Mouse (Mus musculus): Measurements from ENCODE around the gene Hist1h3d.
"Not testable (repeated sequence)": the region's sequence is repeated elsewhere in the genome, so short reads cannot be mapped to it uniquely, and the experiment has no call there.

Hist1h3d gene

DNA sequence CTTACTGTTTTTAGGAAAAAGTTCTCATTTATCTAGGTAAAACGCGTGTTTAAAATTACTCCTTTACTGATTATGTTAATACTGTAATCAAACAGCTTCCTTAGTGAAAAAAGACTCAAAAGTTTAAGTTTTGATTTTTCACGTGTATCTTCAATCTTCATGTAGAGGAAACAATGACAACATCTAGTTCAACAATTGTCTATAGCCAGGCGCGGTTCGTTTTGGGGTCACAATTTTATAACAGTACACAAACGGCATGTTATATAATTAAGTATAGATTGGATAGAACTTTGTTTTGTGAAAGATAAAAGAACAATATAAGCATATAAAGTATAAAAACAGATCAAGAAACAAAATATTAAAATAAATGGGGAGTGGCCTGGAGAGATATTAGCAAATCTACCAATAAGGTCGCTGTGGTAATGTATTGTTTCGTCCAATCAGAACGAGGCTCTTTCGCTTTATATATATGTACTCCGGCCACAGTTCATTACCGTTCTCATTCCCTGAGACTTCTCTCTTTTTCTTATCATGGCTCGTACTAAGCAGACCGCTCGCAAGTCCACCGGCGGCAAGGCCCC is at the start of gene Hist1h3d:
Gene Hist1h3d (plus strand): TSS at position 493 of the 581 bp plus-strand sequence.
- peak in 1 of 2 experiments; percentile 70 for DNase-seq (ENCODE audit: low spot score in 2 of 2)

DNA sequence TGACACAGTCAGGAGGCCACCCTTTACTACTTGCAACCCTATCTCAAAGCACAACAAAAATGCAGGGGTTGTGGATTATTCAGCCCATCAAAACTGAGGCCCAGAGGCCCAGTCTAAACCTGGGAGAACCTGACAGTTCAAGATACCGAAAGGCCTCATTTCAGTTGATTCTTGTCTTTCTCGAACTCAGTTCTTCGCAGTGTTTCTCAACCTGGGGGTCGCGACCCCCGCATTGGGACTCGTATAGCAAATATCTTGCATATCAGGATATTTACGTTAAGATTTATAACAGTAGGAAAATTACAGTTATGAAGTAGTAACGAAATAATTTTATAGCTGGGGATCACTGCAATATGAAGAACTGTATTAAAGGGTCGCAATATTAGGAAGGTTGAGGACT is 49.7 kb upstream of the Hist1h3d start:
- DNase-seq (ENCODE audit: low spot score in 2 of 2) = no peak

DNA sequence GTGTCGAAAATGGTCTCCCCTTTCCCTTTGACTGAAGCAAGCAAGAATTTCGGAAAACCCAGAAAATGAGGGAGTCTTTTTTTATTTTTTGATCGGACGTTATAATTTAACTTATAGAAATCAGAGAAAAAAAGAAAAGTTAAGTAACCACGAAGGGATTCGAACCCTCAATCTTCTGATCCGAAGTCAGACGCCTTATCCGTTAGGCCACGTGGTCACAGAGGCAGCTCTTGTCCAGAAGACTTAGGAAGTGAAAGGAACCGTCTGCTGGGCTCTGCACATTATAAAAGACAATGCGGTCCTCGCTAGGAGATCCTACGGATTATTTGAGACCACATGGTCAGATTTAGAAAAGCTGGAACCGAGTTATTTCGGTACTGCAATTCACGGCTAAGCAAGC is 49.3 kb upstream of the Hist1h3d start:
- DNase-seq (ENCODE audit: low spot score in 2 of 2) = peak; percentile 89

DNA sequence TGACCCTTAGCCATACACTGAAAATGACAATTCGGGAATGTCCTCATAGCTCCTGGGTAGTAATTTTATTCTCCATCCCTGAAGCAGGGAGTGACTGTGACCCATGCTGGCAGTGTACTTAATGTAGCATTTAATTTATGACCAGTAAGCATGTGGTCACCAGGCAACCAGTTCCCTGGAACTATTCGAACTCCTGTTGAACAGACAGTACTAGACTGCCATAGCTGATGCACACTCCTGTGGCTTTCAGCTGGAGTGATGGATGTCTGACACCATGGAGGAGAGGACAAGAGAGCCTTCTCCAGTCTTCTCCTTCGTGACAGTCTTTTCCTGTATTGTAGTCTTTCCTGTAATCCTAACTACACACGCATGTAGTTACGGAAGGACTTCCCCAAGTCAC is 46.6 kb upstream of the Hist1h3d start:
- no peak for DNase-seq (ENCODE audit: low spot score in 2 of 2)

DNA sequence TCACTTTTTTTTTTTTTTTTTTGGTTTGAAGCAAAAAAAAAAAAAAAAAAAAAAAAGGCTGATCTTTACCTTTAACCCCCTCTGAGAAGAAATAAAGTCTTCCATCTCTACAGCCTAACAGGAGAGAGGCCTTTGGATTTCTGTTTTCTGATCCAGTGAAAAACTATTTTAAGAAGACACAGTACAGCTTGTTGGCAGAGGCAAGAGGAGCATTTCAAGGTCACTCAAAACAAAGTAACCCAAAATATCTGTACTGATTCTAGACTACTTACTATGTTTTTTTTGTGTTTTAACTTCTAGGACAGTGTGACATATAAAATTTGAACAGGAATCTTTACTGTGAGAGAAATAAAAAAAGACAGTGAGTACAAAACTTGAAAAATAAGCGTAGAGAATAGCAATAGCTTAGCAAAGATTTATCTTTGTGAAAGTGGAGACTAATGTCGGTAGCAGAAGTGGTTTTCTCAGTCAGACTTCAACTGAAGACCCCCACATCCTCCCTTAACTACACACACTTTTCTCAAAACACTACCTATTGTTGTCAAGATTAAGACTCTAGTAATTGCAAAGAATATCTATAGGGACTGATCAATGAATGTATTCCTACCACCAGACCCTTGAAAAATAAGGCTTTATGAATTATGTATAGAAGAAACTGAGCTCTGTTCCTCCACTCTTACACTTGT is 45.9 kb upstream of the Hist1h3d start:
- no peak for DNase-seq (ENCODE audit: low spot score in 2 of 2)

DNA sequence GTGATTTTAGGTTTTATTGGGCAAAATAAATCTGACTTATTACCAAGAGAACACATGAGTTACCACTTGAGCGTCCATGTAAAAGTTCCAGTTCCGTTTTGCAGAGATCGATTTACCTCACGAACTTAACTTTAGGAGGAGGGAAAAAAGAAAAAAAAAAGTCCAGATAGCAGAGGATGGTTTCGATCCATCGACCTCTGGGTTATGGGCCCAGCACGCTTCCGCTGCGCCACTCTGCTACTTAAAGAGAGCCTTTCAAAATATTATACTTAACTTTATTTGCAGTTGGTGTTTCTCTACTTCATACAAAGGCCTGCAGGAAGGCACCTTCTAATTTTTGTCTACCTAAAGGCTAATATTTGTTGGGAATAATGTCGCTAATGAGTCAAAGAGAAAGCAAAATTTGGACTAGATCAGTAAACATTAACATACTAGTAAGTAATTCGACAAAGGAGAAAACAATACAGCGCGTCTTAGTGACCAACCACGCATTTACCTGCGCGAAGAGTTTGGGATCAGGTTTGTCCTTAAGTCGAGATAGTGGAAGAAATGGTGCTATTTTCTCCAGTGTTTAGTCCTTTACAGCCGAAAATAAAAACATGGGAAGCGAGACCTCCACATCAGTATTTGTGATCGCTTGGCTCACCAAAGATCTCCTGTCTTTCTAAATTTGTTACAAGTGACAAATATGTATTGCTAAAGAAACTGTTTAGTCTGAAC is 45.2 kb upstream of the Hist1h3d start:
- DNase-seq (ENCODE audit: low spot score in 2 of 2) = peak; percentile 79 to 83

DNA sequence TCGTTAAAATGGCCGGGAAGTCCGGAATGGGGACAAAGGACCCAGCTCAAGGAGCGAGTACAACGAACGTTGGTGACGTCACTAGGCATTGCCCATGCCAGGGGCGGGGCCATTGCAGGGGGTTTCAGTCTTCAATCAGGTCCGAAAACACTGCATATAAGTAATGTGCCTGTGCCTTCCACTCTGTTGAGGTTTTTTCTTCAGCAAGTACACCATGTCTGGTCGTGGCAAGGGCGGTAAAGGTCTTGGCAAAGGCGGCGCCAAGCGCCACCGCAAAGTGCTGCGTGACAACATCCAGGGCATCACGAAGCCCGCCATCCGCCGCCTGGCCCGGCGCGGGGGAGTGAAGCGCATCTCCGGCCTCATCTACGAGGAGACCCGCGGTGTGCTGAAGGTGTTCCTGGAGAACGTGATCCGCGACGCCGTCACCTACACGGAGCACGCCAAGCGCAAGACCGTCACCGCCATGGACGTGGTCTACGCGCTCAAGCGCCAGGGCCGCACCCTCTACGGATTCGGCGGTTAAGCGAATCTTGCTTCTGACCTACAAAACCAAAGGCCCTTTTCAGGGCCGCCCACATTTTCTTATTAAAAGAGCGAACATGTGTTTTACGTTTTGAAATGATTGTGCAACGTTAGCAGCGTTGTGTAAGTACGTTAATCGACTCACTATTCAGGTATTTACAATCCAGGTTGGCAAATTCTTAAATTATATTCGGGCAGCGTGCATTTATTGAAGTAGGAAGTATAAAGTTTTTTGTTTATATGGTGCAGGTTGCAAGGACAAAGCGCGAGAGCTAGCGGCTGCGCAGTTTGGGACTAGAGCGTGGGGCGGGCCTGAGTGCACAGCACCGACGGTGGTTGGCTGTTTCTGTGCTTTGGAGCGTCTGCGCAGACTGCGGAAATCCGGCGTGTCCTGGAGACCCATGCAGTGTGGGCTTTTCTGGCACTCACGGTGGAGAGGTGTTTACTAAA is 44.4 kb upstream of the Hist1h3d start, which contains the start of gene Hist1h4h:
Gene Hist1h4h (plus strand): TSS at position 150 of the 975 bp plus-strand sequence.
- peak; percentile 95 to 96 for DNase-seq (ENCODE audit: low spot score in 2 of 2)

DNA sequence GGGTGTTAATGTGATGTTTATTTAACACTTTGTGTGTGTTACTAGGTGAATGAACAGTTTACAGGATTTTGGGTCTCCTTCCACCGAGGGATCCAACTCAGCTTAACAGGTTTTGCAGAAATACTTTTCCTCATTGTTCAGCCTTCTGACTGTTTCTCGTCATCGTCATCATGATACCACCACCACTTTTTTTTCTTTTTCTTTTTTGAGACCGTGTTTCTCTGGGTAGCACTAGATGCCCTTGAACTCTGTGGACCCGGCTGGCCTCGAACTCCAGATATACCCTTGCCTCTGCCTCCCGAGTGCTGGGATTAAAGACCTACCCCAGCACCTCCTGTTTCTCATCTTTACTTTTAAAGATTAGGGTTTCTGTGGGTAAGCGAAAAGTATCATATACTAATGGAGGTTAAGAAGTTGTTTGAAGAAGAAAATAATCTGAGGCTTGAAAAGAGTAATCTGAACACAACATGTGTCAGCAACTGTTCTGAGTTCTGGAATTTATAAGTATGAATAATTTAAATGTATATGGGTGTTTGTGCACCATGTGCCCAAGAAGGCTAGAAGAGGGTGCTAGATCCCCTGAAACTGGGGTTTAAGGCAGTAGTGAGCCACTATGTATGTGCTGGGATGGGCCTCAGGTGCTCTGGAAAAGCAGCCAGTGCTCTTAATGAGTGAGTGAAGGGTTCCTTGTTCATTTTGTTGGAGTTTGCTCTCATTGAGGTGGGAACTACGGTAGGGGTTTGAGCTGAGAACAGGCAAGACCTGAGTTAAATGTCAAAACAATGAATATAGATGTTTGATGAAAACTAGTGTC is 43.1 kb upstream of the Hist1h3d start:
- no peak for DNase-seq (ENCODE audit: low spot score in 2 of 2)

DNA sequence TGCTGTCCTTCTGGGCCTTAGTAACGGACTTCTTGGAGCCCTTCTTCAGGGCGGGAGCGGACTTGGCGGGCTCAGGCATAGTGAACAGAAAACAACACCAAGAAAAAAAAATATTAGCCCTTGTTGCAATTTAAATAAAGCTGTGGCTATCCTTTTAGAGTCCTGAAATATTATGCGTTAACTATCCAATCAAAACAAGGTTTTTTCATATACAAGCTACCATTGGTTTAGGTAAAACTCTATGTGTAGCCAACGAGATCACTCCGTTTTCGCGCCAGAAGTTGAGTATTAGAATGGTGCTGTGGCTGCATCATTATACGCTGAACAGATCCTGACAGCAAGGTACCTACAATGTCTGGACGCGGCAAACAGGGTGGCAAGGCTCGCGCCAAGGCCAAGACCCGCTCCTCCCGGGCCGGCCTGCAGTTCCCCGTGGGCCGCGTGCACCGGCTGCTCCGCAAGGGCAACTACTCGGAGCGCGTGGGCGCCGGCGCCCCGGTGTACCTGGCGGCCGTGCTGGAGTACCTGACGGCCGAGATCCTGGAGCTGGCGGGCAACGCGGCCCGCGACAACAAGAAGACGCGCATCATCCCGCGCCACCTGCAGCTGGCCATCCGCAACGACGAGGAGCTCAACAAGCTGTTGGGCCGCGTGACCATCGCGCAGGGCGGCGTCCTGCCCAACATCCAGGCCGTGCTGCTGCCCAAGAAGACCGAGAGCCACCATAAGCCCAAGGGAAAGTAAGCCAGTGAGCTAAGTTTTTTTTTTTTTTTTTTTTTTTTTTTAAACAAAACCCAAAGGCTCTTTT is 41.8 kb upstream of the Hist1h3d start, which contains the start of gene Hist1h2af:
Gene Hist1h2af (plus strand): TSS at position 347 of the 808 bp plus-strand sequence.
- peak; percentile 31 to 53 for DNase-seq (ENCODE audit: low spot score in 2 of 2)

DNA sequence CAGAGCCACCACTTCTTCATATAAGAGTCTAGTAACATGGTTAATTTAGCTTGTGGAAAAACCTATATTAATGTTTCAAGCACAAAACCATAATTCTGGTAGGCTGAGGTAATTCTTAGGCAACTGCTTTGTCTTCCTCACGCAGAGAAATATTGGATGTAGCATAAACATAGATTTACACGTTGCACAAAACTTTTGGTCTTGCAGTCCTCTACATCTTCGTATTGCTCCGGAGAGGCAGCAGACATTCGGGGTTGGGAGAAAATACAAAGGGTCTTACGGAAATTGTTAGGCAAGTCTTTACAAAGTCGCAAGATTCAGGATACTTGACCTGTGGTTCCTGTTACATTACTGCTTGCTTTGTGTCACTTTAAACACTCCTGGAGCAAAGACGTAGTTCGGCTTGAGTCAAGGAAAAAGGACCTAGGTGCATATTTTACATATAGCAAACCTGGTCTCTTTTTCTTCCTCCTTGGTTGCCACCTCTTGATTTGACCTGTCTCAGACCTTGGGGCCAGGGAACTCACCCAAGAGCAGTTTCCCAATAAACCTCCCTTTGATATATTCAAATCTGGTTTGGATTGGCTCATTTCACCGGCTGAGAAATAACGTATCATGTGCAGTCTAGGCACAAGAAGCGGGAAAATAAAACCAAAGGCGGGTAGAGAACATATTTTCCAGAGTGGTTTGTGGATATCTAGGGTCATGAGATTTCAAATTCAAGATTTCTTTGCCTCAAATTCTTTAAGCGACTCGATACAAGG is 41.0 kb upstream of the Hist1h3d start:
- DNase-seq (ENCODE audit: low spot score in 2 of 2) = no peak

DNA sequence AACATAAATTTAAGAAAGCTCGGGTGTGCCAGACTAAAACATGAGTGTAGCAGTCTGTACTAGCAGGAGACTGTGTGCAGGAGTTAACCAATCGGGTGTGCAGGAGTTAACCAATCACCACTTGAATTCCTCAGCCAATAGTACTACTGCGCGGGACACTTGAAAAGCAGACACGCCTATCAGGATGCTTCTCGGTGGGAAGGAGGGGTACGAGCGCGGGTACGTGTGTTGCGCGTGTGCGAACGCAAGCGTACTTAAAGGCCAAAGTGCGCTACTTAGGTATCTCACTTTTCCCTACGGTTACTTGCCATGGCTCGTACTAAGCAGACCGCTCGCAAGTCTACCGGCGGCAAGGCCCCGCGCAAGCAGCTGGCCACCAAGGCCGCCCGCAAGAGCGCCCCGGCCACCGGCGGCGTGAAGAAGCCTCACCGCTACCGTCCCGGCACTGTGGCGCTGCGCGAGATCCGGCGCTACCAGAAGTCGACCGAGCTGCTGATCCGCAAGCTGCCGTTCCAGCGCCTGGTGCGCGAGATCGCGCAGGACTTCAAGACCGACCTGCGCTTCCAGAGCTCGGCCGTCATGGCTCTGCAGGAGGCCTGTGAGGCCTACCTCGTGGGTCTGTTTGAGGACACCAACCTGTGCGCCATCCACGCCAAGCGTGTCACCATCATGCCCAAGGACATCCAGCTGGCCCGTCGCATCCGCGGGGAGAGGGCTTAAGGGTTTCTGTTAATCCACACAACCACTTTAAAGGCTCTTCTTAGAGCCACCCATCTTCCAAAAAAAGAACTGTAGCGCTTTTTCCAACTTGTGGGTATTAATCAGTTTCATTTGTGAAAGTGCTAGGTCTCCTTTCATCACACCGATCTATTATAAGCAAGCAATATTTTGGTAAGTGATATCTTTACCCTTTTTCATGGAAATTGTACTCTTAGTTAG is 40.2 kb upstream of the Hist1h3d start, which contains the start of gene Hist1h3g:
Gene Hist1h3g (plus strand): TSS at position 286 of the 939 bp plus-strand sequence.
- DNase-seq (ENCODE audit: low spot score in 2 of 2) = peak; percentile 74 to 81

DNA sequence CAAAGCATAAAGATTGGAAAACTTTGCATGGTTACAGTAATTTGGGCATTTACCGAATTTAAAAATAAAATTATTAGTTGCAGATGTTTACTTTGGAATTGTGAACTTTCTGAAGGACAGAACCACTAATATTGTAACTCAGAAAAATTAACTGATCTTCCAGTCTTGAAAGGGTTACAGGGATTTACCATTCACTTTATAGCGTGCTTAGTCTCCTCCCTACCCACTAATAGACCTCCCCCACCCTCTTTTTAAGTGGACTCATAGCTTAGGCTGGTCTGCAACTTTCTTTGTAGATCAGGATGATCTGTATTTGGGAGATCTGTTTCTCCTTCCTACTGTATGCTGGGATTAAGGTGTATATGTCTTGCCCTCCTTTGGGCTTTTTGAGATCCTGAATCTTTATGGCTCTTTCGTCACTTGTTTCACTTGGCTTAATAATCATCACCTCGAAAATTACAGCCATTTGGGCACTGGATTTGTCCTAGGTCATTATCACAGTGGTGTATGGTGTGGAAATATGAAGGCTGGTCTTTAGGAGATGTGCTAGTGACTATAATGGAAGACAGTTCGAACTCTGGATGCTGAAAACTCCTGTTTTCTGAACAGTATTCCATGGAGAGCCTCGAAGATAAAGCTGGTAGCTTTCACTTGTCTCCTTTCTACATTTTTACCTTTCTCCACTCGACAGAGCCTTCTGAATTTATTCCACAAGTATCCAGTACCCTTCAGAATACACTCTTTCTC is 39.3 kb upstream of the Hist1h3d start:
- no peak for DNase-seq (ENCODE audit: low spot score in 2 of 2)

DNA sequence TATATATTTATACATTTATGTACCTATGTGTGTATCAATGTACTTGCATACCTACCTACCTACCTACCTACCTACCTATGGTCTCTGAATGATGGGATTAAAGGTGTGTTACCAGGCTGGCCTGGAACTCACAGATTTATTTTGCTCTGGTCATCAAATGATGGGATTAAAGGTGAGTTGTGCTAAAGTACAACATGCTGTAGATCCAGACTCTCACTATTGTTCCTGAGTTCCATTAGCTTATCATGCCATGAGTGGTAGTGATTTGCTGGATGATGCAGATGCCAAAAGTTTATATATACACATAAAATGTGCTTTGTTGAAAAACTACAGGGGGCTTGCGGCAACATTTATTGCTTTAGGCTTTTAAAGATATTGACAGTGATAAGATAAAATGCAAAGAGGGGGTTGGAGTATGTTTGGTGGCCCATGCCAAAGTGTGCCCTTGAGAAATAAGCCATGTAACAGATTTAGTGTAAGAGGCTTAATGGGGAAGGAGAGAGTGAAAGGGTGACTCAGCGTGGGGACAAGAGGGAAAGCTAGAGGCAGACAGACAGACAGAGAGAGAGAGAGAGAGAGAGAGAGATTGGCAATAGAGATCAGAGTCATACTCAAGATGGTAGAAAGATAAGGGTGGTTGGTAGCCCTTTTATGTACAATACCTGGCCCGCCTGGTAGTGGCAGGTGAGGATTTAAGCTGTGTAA is 38.4 kb upstream of the Hist1h3d start:
- DNase-seq (ENCODE audit: low spot score in 2 of 2) = no peak

DNA sequence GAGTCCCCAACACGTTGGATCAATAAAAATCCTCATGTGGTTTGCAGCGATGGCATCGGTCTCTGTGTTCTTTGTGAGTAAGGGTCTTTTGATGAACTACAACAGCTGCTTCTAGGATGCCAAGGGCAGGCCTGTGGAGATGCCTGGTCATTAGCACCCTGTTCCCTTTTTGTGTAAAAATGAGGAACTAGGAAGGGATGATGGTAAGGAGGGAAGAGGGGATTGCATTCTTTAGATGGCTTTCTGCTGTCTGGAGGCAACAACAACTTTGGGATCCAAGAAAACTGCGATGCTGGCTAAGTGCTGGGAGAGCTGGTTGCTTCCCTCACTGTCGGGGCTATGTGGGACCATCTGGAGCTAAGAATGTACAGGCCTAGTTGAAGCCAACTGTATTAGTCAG is 37.3 kb upstream of the Hist1h3d start:
- no peak for DNase-seq (ENCODE audit: low spot score in 2 of 2)

DNA sequence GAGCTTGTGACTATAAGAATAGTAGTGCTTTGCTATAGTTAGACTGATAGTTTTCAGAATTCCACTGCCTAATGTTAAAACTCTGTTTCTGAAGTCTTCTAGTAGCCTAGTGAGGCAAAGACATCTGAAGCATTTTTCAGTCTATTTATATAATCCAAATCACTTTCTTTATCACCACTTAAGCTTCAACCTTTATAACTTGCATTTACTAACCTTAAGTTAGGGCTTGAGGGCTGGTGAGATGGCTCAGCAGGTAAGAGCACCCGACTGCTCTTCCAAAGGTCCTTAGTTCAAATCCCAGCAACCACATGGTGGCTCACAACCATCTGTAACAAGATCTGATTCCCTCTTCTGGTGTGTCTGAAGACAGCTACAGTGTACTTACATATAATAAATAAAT is 35.7 kb upstream of the Hist1h3d start:
- DNase-seq (ENCODE audit: low spot score in 2 of 2) = not testable (repeated sequence)

DNA sequence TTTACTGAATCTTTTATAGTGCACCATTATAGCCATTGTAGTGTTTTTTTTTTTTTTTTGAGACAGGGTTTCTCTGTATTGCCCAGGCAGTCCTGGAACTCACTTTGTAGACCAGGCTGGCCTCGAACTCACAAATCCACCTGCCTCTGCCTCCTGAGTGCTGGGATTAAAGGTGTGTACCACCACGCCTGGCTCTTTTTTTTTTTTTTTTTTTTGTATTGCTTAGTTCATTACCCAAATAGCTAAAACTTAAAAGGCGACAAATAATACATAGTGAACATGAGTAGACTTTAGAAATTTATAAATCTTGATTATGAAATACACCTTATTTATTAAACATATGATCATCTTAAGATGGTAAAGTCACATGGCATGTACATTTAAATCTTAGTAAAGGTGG is 34.1 kb upstream of the Hist1h3d start:
- no peak for DNase-seq (ENCODE audit: low spot score in 2 of 2)

Data from natural killer cell, adult 2 months (primary cell).